Mouse (Mus musculus): ENCODE measurements at regions not wholly inside any gene's neighbourhood (a gene's known extent, or its start where the extent isn't known, plus 50 kb on each side); places are given as distances from the start of the nearest gene placed in this dataset.

DNA sequence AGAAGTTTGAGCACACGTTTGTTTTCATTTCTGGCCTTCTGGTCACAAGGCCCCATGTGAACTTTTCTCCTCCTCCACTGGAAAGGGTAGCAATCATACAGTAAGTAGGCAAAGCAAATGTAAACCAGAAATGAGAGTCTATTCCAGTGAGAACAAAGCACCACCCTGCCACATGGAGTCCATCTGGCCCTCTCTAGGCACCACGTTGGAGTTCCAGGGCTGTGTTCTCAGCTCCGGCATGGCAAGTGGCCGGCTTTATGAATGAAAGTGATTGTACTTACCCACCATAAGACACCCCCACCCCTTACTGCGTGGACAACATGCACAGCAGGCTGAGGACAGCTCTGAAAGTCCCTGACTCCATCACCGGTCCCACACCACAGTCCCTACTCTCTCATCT, 151.5 kb downstream of the Cartpt start:
- TF ChIP-seq CTCF (IDR thresholded peaks at IDR 0.05; ENCODE audit: extremely low read depth, insufficient read depth, low read length) (no peak), POLR2A (IDR thresholded peaks at IDR 0.05; ENCODE audit: extremely low read depth, insufficient read depth, low read length) (no peak)

Data from cortical plate, adult 2 months (tissue).